Mouse (Mus musculus): ENCODE measurements around the gene Olfr1386. TPM values are rescaled to one million over a fixed set of nuclear protein-coding genes. Genes with fewer than 3 reads are reported as not detected.
"Not testable (repeated sequence)": the region's sequence is repeated elsewhere in the genome, so short reads cannot be mapped to it uniquely, and the experiment has no call there.

Olfr1386 gene
- polyA plus RNA-seq (2012; rRNA removed), result not detected in 2 replicates
- polyA plus RNA-seq (2014; fragmentation: Nextera tagmentation; extraction: Ambion mirVana), result not detected in 2 replicates

DNA sequence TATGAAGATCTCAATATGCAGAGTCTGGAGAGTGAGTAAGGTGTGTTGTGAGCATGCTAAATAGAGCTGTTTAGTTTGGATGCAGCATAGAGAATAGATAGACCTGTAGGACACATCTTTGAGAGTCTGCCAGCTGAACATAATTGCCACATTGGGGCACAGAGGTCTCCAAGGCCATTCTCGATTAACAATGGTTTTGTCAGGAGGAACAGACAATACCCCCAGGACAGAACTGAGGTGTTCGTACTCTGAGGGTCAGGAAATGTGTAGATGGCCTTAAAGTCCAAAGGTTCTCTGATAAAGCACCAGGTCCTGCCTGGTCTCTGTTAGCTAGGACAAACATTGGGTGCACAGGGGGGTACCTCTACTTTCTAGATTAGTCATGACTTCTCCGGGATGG, at the start of gene Olfr1386:
Olfr1386 (plus strand) TSS at position 301 of the 400 bp plus-strand sequence.
- not testable (repeated sequence) for H3K27ac ChIP-seq; H3K4me2 ChIP-seq (ENCODE audit: low read depth); H3K36me3 ChIP-seq (replicated peaks; ENCODE audit: control insufficient read depth, insufficient read depth, low read depth); H3K4me1 ChIP-seq (replicated peaks; ENCODE audit: control insufficient read depth in 2 of 2, insufficient read depth in 2 of 2, low read length in 1 of 2); H3K9ac ChIP-seq (replicated peaks); ATAC-seq (ENCODE audit: insufficient read depth); H3K9me3 ChIP-seq (ENCODE audit: control insufficient read depth, low read length); DNase-seq (ENCODE audit: low read depth in 3 of 3, low spot score in 3 of 3); H3K27me3 ChIP-seq (ENCODE audit: control insufficient read depth, insufficient read depth, low read length); H3K4me3 ChIP-seq (ENCODE audit: insufficient read depth in 1 of 2, low read depth in 2 of 2, low read length in 2 of 2)
- WGBS (ENCODE audit: insufficient replicate concordance), result 52% methylated on average over 2 of the region's 3 CpGs

DNA sequence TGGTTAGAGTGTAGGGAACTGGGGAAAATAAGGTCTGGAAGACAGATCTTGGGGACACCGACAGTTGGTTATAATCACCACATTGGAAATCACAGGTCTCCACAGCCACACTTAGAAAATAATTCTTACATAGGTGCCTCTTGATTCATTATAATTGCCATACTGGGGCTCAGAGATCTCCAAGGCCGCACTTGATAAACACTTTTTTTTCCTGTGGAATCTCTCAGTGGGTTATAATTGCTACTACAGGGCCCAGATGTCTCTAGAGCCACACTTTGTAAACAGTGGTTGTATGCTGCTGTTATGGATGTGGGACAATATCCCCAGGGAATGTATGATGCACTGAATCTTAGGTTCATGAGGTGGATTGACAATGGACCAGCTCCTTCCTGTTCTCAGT, 42.1 kb upstream of the Olfr1386 start, which contains the start of gene Olfr1389:
Olfr1389 (plus strand) TSS at position 301 of the 400 bp plus-strand sequence.
- no peaks in the 10 kb centered on the region for H3K9me3 ChIP-seq (ENCODE audit: control insufficient read depth, low read length)
- no peaks in the 10 kb centered on the region for H3K36me3 ChIP-seq (replicated peaks; ENCODE audit: control insufficient read depth, insufficient read depth, low read depth)
- TF ChIP-seq EP300 (IDR thresholded peaks at IDR 0.05; ENCODE audit: low read depth) (no peak), CTCF (IDR thresholded peaks at IDR 0.05; ENCODE audit: low read depth) (no peak)
- H3K4me2 ChIP-seq (ENCODE audit: low read depth), result no peak within 1 kb of the TSS
- H3K9ac ChIP-seq (replicated peaks), result no peak within 1 kb of the TSS
- DNase-seq (ENCODE audit: low read depth in 3 of 3, low spot score in 3 of 3) (no peak), ATAC-seq (ENCODE audit: insufficient read depth) (no peak)
- no peaks in the 10 kb centered on the region for H3K4me1 ChIP-seq (replicated peaks; ENCODE audit: control insufficient read depth in 2 of 2, insufficient read depth in 2 of 2, low read length in 1 of 2)
- no peaks in the 10 kb centered on the region for H3K27me3 ChIP-seq (ENCODE audit: control insufficient read depth, insufficient read depth, low read length)
- no peak within 1 kb of the TSS for H3K27ac ChIP-seq
- 61% methylated on average over 2 of the region's 2 CpGs for WGBS (ENCODE audit: insufficient replicate concordance)
- H3K4me3 ChIP-seq (ENCODE audit: insufficient read depth in 1 of 2, low read depth in 2 of 2, low read length in 2 of 2), result no peak within 1 kb of the TSS

DNA sequence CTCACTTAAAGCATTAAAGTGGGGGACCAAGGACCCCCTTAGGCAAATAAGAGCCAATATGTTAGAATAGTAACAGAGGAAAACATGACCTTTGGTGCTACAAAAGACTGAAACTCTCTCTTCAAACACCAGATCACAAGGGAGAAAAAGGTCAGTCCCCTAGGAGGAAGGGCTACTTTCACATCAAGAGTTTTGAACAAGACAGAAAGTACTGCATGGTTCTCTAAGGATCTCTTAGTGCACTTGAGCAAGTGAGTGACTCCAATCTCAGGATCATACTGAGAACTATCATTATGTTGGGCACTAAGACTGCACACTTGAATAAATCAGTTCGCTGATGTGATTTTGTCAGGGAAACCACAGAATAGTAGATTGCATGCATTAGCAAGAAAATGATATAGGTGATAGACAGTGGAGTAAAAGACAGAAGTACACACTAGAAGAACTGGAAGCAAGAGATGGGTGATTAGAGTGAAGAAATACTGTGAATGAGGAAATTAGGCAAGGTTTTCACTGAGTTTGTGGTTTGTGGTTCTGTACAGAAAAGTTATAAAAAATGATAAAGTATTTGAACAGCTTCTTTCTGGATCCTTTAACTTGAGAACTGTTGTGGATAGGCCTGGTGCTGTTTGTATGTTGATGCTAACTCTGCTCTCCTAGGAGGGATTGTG, 39.5 kb upstream of the Olfr1386 start:
- H3K27me3 ChIP-seq (ENCODE audit: control insufficient read depth, insufficient read depth, low read length), result no peaks in the 10 kb centered on the region
- no peak overlapping the region for H3K4me3 ChIP-seq (ENCODE audit: insufficient read depth in 1 of 2, low read depth in 2 of 2, low read length in 2 of 2)
- H3K4me1 ChIP-seq (replicated peaks; ENCODE audit: control insufficient read depth in 2 of 2, insufficient read depth in 2 of 2, low read length in 1 of 2), result no peaks in the 10 kb centered on the region
- H3K9ac ChIP-seq (replicated peaks), result no peak overlapping the region
- 53% methylated on average over 1 of the region's 1 CpGs for WGBS (ENCODE audit: insufficient replicate concordance)
- DNase-seq (ENCODE audit: low read depth in 3 of 3, low spot score in 3 of 3) (no peak), ATAC-seq (ENCODE audit: insufficient read depth) (no peak)
- TF ChIP-seq EP300 (IDR thresholded peaks at IDR 0.05; ENCODE audit: low read depth) (no peak), CTCF (IDR thresholded peaks at IDR 0.05; ENCODE audit: low read depth) (no peak)
- no peaks in the 10 kb centered on the region for H3K36me3 ChIP-seq (replicated peaks; ENCODE audit: control insufficient read depth, insufficient read depth, low read depth)
- no peaks in the 10 kb centered on the region for H3K9me3 ChIP-seq (ENCODE audit: control insufficient read depth, low read length)
- no peak overlapping the region for H3K4me2 ChIP-seq (ENCODE audit: low read depth)
- H3K27ac ChIP-seq, result no peak overlapping the region

DNA sequence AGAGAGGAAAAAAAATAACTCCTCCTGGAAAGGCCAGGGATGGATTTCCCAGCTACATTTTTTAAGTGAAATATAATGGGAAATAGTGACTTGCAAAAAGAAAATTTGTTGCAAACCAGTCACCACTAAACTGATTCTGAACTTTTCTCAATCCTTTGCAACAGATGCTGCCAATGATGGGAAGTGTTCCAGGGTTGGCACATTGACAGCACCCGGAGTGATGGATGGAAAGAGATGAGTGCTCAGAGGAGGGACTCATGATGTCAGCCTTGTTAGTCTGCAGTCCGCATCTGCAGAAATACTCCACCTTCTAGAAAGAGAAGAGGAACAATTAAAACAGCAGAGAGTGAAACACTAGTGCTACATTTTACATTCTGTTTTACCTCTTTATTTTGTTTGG, 35.2 kb upstream of the Olfr1386 start:
- WGBS (ENCODE audit: insufficient replicate concordance), result 67% methylated on average over 2 of the region's 2 CpGs
- Histone ChIP-seq H3K4me2 (ENCODE audit: low read depth) (no peak overlapping the region), H3K9me3 (ENCODE audit: control insufficient read depth, low read length) (no peaks in the 10 kb centered on the region), H3K27me3 (ENCODE audit: control insufficient read depth, insufficient read depth, low read length) (no peaks in the 10 kb centered on the region), H3K36me3 (replicated peaks; ENCODE audit: control insufficient read depth, insufficient read depth, low read depth) (no peaks in the 10 kb centered on the region), H3K9ac (replicated peaks) (no peak overlapping the region), H3K4me3 (ENCODE audit: insufficient read depth in 1 of 2, low read depth in 2 of 2, low read length in 2 of 2) (no peak overlapping the region), H3K27ac (no peak overlapping the region), H3K4me1 (replicated peaks; ENCODE audit: control insufficient read depth in 2 of 2, insufficient read depth in 2 of 2, low read length in 1 of 2) (no peaks in the 10 kb centered on the region)
- DNase-seq (ENCODE audit: low read depth in 3 of 3, low spot score in 3 of 3) (no peak), ATAC-seq (ENCODE audit: insufficient read depth) (no peak)
- no peak for TF ChIP-seq CTCF (IDR thresholded peaks at IDR 0.05; ENCODE audit: low read depth)

DNA sequence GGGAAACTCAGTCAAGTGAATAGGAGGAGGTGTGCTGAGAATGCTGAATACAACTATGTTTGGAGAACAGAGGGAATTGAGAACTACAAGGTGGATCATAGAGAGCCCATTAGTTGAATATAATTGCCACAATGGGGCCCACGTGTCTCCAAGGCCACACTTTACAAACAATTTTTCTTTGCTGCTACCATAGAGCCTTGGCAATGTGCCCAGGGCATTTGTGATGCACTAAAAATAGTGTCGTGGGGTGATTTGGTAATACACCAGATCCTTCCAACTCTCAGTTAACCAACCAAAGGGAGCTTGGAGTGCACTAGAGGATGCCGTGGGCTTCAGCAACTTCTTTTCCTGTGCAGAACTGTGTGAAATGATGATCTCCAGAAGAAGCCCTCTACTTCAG, 28.4 kb upstream of the Olfr1386 start, which contains the start of gene Olfr1388:
Olfr1388 (plus strand) TSS at position 214 of the 400 bp plus-strand sequence.
- TF ChIP-seq CTCF (IDR thresholded peaks at IDR 0.05; ENCODE audit: low read depth), result no peak
- no peak for TF ChIP-seq EP300 (IDR thresholded peaks at IDR 0.05; ENCODE audit: low read depth)
- WGBS (ENCODE audit: insufficient replicate concordance), result 56% methylated on average over 3 of the region's 3 CpGs
- H3K4me3 ChIP-seq (ENCODE audit: insufficient read depth in 1 of 2, low read depth in 2 of 2, low read length in 2 of 2), result no peak within 1 kb of the TSS
- no peak within 1 kb of the TSS for H3K4me2 ChIP-seq (ENCODE audit: low read depth)
- no peaks in the 10 kb centered on the region for H3K36me3 ChIP-seq (replicated peaks; ENCODE audit: control insufficient read depth, insufficient read depth, low read depth)
- ATAC-seq (ENCODE audit: insufficient read depth), result no peak
- H3K9me3 ChIP-seq (ENCODE audit: control insufficient read depth, low read length), result no peaks in the 10 kb centered on the region
- no peak for DNase-seq (ENCODE audit: low read depth in 3 of 3, low spot score in 3 of 3)
- no peak within 1 kb of the TSS for H3K27ac ChIP-seq
- no peaks in the 10 kb centered on the region for H3K4me1 ChIP-seq (replicated peaks; ENCODE audit: control insufficient read depth in 2 of 2, insufficient read depth in 2 of 2, low read length in 1 of 2)
- H3K27me3 ChIP-seq (ENCODE audit: control insufficient read depth, insufficient read depth, low read length), result no peaks in the 10 kb centered on the region
- no peak within 1 kb of the TSS for H3K9ac ChIP-seq (replicated peaks)
